Mouse (Mus musculus): ENCODE results near the gene Prickle2.

- TF ChIP-seq CTCF (IDR thresholded peaks at IDR 0.05; ENCODE audit: low read depth) = no peak
- TF ChIP-seq EP300 (IDR thresholded peaks at IDR 0.05; ENCODE audit: low read depth) = no peak
Measured at GRCm38 (mm10) chr6:92609078-92609477, 96.9 kb downstream of the Prickle2 start.
